Mouse (Mus musculus): ENCODE results near the gene Cfap58.

Cfap58 gene

GRCm38 (mm10) chr19:47978109-47978701 lies 40.7 kb downstream of the Cfap58 start:
- in situ Hi-C loops (cut with MboI, MseI): no loop called here

GRCm38 (mm10) chr19:47979446-47979845 lies 42.0 kb downstream of the Cfap58 start:
- in situ Hi-C loops (cut with MboI, MseI): no loop called here

- in situ Hi-C loops (cut with MboI, MseI): no loop called here
Measured at GRCm38 (mm10) chr19:47980241-47980640, 42.8 kb downstream of the Cfap58 start.

GRCm38 (mm10) chr19:47985606-47986213 lies 48.2 kb downstream of the Cfap58 start:
- in situ Hi-C loops (cut with MboI, MseI): no loop called here

- in situ Hi-C loops (cut with MboI, MseI): no loop called here
Measured at GRCm38 (mm10) chr19:47987986-47988385, 50.5 kb downstream of the Cfap58 start.

GRCm38 (mm10) chr19:47988456-47988855 lies 51.0 kb downstream of the Cfap58 start:
- in situ Hi-C loops (cut with MboI, MseI): no loop called here

- in situ Hi-C loops (cut with MboI, MseI): no loop called here
Measured at GRCm38 (mm10) chr19:47988880-47989574, 51.6 kb downstream of the Cfap58 start.

GRCm38 (mm10) chr19:47989575-47989891 lies 52.1 kb downstream of the Cfap58 start:
- in situ Hi-C loops (cut with MboI, MseI): no loop called here

- in situ Hi-C loops (cut with MboI, MseI): no loop called here
Measured at GRCm38 (mm10) chr19:48001240-48001639, 63.8 kb downstream of the Cfap58 start.

- in situ Hi-C loops (cut with MboI, MseI): no loop called here
Measured at GRCm38 (mm10) chr19:48001774-48002173, 64.3 kb downstream of the Cfap58 start.

GRCm38 (mm10) chr19:48008771-48009413 lies 71.4 kb downstream of the Cfap58 start:
- in situ Hi-C loops (cut with MboI, MseI): no loop called here

GRCm38 (mm10) chr19:48009586-48010331 lies 72.3 kb downstream of the Cfap58 start:
- in situ Hi-C loops (cut with MboI, MseI): no loop called here

GRCm38 (mm10) chr19:48020103-48020502 lies 82.6 kb downstream of the Cfap58 start:
- in situ Hi-C loops (cut with MboI, MseI): no loop called here

- in situ Hi-C loops (cut with MboI, MseI): no loop called here
Measured at GRCm38 (mm10) chr19:48021435-48021834, 84.0 kb downstream of the Cfap58 start.

GRCm38 (mm10) chr19:48022763-48023162 lies 85.3 kb downstream of the Cfap58 start:
- in situ Hi-C loops (cut with MboI, MseI): no loop called here

- in situ Hi-C loops (cut with MboI, MseI): no loop called here
Measured at GRCm38 (mm10) chr19:48023726-48024125, 86.3 kb downstream of the Cfap58 start.

- in situ Hi-C loops (cut with MboI, MseI): no loop called here
Measured at GRCm38 (mm10) chr19:48025366-48025765, 87.9 kb downstream of the Cfap58 start.

- in situ Hi-C loops (cut with MboI, MseI): no loop called here
Measured at GRCm38 (mm10) chr19:48026882-48027281, 89.4 kb downstream of the Cfap58 start.

- in situ Hi-C loops (cut with MboI, MseI): no loop called here
Measured at GRCm38 (mm10) chr19:48039554-48039953, 102.1 kb downstream of the Cfap58 start.

- in situ Hi-C loops (cut with MboI, MseI): no loop called here
Measured at GRCm38 (mm10) chr19:48047315-48047714, 109.8 kb downstream of the Cfap58 start.

GRCm38 (mm10) chr19:48049361-48049760 lies 111.9 kb downstream of the Cfap58 start:
- in situ Hi-C loops (cut with MboI, MseI): no loop called here

GRCm38 (mm10) chr19:48063289-48063688 lies 125.8 kb downstream of the Cfap58 start:
- in situ Hi-C loops (cut with MboI, MseI): no loop called here
